Mouse (Mus musculus) ES-Bruce4 (cell line): ENCODE measurements around the gene Sstr5.

Experiments used
- CTCF ChIP-seq: IDR thresholded peaks from one replicate; pipeline ENCODE4 v1.8.1; 2011; ENCODE audit warnings: low read depth, low read length
- EP300 ChIP-seq: IDR thresholded peaks from 2 replicates; pipeline ENCODE4 v1.6.1; 2011; ENCODE audit warnings: low read depth, low read length; ENCODE audit not compliant: insufficient read depth
- POLR2A ChIP-seq: IDR thresholded peaks from one replicate; pipeline ENCODE4 v1.8.1; 2011; ENCODE audit warnings: low read length; ENCODE audit not compliant: insufficient read depth

DNA sequence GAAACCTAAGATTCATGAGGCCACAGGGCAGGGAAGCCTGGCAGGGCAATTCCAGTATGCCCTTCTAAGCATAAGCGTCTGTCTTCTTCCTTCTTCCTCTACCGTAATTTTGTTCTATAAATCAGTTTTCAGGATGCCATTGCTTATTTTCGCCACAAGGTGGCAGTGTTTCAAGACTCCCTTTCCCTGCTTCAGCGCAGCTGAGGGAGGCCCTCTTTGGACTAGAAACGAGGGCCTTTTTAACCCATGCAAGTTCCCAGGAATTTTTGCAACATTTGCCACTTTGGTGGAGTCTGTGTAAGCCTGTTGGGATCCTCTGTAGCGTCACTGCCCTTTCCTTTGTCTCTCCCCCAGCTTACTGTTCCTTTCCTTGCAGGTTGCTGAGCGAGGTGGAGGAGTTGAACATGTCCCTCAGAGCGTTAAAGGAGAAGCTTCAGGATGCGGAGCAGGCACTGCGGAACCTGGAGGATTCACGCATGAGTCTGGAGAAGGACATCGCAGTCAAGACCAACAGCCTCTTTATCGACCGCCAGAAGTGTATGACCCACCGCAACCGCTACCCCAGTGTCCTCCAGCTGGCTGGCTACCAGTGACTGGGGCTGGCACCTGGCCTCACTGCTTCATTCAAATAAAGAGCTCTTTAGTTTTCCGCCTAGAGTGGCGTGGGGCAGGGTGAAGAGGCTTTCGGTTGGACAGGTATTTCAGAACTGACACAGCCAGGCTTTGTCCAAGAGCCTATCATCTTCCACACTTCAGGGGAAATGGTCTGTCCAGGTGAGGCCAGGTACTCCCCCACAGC is 20.9 kb downstream of the Sstr5 start:
- TF ChIP-seq CTCF: peak; percentile 63
- no peak for TF ChIP-seq POLR2A
- TF ChIP-seq EP300: no peak
